Mouse (Mus musculus) limb, embryonic 14.5 days (tissue): ENCODE data around the gene Kirrel2. TPM values are rescaled to one million over a fixed set of nuclear protein-coding genes. Genes with fewer than 3 reads are reported as not detected.

Source experiments
- ATAC-seq: fragments of 200-750 bp; cut with Nextera tagmentation; 2 replicates; pipeline ENCODE4 v1.8.0; 2017; ENCODE audit warnings: low read depth, moderate number of reproducible peaks, moderate TSS enrichment; ENCODE audit not compliant: low FRiP score
- DNase-seq: peaks from one replicate; pipeline ENCODE4 v3.0.0-alpha.2; 2015; ENCODE audit warnings: low spot score
- H3K27ac ChIP-seq: fragments of 300-500 bp; sonication (generic); replicated peaks from 2 replicates; pipeline ENCODE4 v1.5.1; 2014; ENCODE audit warnings: low read depth, mild to moderate bottlenecking, low read length, moderate library complexity, mixed read lengths
- H3K27me3 ChIP-seq: fragments of 300-500 bp; sonication (generic); 2 replicates; pipeline ENCODE4 v1.6.1; 2014; ENCODE audit warnings: low read length, mixed read lengths; ENCODE audit not compliant: control insufficient read depth, insufficient read depth
- H3K36me3 ChIP-seq: fragments of 300-500 bp; sonication (generic); 2 replicates; pipeline ENCODE4 v1.6.1; 2014; ENCODE audit warnings: mild to moderate bottlenecking, low read length, moderate library complexity, mixed read lengths; ENCODE audit not compliant: control insufficient read depth, insufficient read depth
- H3K4me1 ChIP-seq: fragments of 300-500 bp; sonication (generic); 2 replicates; pipeline ENCODE4 v1.6.1; 2014; ENCODE audit warnings: antibody characterized with exemption, low read length, mixed read lengths; ENCODE audit not compliant: control insufficient read depth, insufficient read depth
- H3K4me2 ChIP-seq: fragments of 300-500 bp; sonication (generic); replicated peaks from 2 replicates; pipeline ENCODE4 v1.6.1; 2014; ENCODE audit warnings: low read depth, mild to moderate bottlenecking, low read length, moderate library complexity; ENCODE audit not compliant: severe bottlenecking
- H3K4me3 ChIP-seq: fragments of 300-500 bp; sonication (generic); replicated peaks from 2 replicates; pipeline ENCODE4 v1.5.1; 2014; ENCODE audit warnings: low read length
- H3K9ac ChIP-seq: fragments of 300-500 bp; sonication (generic); 2 replicates; pipeline ENCODE4 v1.6.1; 2014; ENCODE audit warnings: mild to moderate bottlenecking, low read depth, low read length, moderate library complexity; ENCODE audit not compliant: severe bottlenecking
- H3K9me3 ChIP-seq: fragments of 300-500 bp; sonication (generic); 2 replicates; pipeline ENCODE4 v1.6.1; 2016; ENCODE audit warnings: low read length; ENCODE audit not compliant: control insufficient read depth
- POLR2A ChIP-seq: fragments of 200-500 bp; IDR thresholded peaks from 2 replicates; pipeline ENCODE4 v1.8.0; 2012; ENCODE audit warnings: inconsistent platforms, mild to moderate bottlenecking, moderate library complexity, borderline replicate concordance; ENCODE audit not compliant: insufficient read depth, insufficient read length; ENCODE audit errors: extremely low read depth
- WGBS: fragments of 180-500 bp; shearing (Covaris S2); extraction: QIAGEN DNeasy Blood & Tissue Kit; methylation state at CpG from one replicate; pipeline ENCODE4 v1.1.7; 2014; 5-methylcytosine and 5-hydroxymethylcytosine counted together
- polyA plus RNA-seq, 2 experiments: library from polyadenylated mRNA; depleted of rRNA in 1 of 2; stranded (reverse) in 1 of 2; unstranded in 1 of 2; fragments of >200 nt; fragmentation: Nextera tagmentation in 1 of 2; extraction: Ambion mirVana in 1 of 2; gene quantifications; 2 replicates each; pipeline versions ENCODE4 v1.2.1 to v1.2.3; 2012 to 2014

Gene Kirrel2
- polyA plus RNA-seq, 2 experiments: 0.06 to 0.07 TPM

- Histone ChIP-seq H3K27ac (no peak overlapping the region), H3K9ac (no peak overlapping the region), H3K4me3 (no peak overlapping the region), H3K27me3 (no peaks in the 10 kb centered on the region), H3K36me3 (peaks cover 15% of the 10 kb centered on the region), H3K4me2 (no peak overlapping the region), H3K4me1 (peaks cover 7% of the 10 kb centered on the region; the same call in 1 of the 2 replicates), H3K9me3 (no peaks in the 10 kb centered on the region)
- 79% methylated on average over 13 of the region's 13 CpGs for WGBS
- ATAC-seq (no peak), DNase-seq (no peak)
- no peak for TF ChIP-seq POLR2A
These were observed 17.8 kb downstream of the Kirrel2 start for GRCm38 (mm10) chr7:30439734-30440133.

GRCm38 (mm10) chr7:30436879-30437278 lies 20.6 kb downstream of the Kirrel2 start:
- no peak for TF ChIP-seq POLR2A
- H3K27ac ChIP-seq: no peak overlapping the region
- ATAC-seq (no peak), DNase-seq (no peak)
- H3K9ac ChIP-seq: no peak overlapping the region; the same call in 1 of the 2 replicates
- no peaks in the 10 kb centered on the region for H3K27me3 ChIP-seq
- no peaks in the 10 kb centered on the region for H3K4me1 ChIP-seq
- H3K4me3 ChIP-seq: no peak overlapping the region
- H3K4me2 ChIP-seq: no peak overlapping the region
- no peaks in the 10 kb centered on the region for H3K9me3 ChIP-seq
- H3K36me3 ChIP-seq: peaks cover 11% of the 10 kb centered on the region
- WGBS: 16% methylated on average over 10 of the region's 10 CpGs

GRCm38 (mm10) chr7:30435156-30435555 lies 22.3 kb downstream of the Kirrel2 start:
- no peaks in the 10 kb centered on the region for H3K27me3 ChIP-seq
- WGBS: 47% methylated on average over 9 of the region's 9 CpGs
- H3K4me1 ChIP-seq: no peaks in the 10 kb centered on the region
- H3K36me3 ChIP-seq: peaks cover 11% of the 10 kb centered on the region
- TF ChIP-seq POLR2A: no peak
- no peaks in the 10 kb centered on the region for H3K9me3 ChIP-seq
- no peak overlapping the region for H3K27ac ChIP-seq
- no peak overlapping the region for H3K4me3 ChIP-seq
- DNase-seq (no peak), ATAC-seq (no peak)
- H3K4me2 ChIP-seq: no peak overlapping the region
- no peak overlapping the region for H3K9ac ChIP-seq

DNA sequence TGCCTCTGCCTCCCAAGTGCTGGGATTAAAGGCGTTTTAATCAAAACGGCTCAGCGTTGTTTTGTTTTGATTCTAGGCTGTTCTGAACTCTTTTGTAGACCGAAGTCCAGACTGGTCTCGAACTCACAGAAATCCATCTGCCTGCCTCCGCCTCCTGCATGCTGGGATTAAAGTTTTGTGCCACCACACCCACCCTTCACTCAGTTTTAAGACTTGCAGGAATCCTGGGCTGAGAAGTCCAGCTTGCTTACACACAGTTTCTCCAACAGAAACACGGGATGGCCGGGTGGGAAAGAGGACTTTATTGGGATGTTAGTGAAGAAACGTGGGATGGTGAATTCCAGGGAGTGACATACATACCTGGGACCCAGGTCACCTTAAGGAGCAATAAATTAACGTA lies 22.8 kb downstream of the Kirrel2 start:
- Histone ChIP-seq H3K4me3 (no peak overlapping the region), H3K9ac (no peak overlapping the region), H3K9me3 (no peaks in the 10 kb centered on the region), H3K27ac (no peak overlapping the region), H3K4me2 (no peak overlapping the region), H3K4me1 (no peaks in the 10 kb centered on the region), H3K36me3 (peaks cover 11% of the 10 kb centered on the region), H3K27me3 (no peaks in the 10 kb centered on the region)
- TF ChIP-seq POLR2A: no peak
- no peak for DNase-seq
- ATAC-seq: no peak
- 66% methylated on average over 10 of the region's 10 CpGs for WGBS

DNA sequence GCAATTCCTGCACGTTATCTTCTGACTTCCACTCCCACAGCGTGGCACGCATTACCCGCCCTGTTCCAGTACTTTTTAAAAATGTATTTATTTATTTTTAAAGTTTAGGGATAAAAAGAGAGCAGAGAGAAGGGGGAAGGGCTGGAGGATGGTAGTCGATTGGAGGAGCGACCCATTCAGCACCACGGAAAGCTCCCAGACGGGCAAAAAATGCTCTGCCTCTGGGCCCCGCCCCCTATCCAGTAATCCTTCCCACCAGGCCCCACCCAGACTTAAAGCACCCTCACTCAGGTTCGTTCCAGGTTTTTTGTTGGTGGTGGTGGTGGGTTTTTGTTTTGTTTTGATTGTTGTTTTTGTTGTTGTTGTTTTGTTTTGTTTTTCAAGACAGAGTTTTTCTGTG lies 23.3 kb downstream of the Kirrel2 start:
- ATAC-seq (no peak), DNase-seq (peak; percentile 73)
- no peak overlapping the region for H3K27ac ChIP-seq
- under 1% methylated on average over 10 of the region's 10 CpGs for WGBS
- H3K9me3 ChIP-seq: no peaks in the 10 kb centered on the region
- no peak overlapping the region for H3K4me2 ChIP-seq
- H3K36me3 ChIP-seq: peaks cover 11% of the 10 kb centered on the region
- no peak overlapping the region for H3K4me3 ChIP-seq
- no peak for TF ChIP-seq POLR2A
- H3K27me3 ChIP-seq: no peaks in the 10 kb centered on the region
- H3K9ac ChIP-seq: no peak overlapping the region
- no peaks in the 10 kb centered on the region for H3K4me1 ChIP-seq

- H3K36me3 ChIP-seq: peaks cover 16% of the 10 kb centered on the region
- H3K4me3 ChIP-seq: no peak overlapping the region
- no peak overlapping the region for H3K27ac ChIP-seq
- DNase-seq (peak; percentile 61), ATAC-seq (peak; percentile 59; the same call in 1 of the 2 replicates)
- TF ChIP-seq POLR2A: no peak
- H3K4me2 ChIP-seq: no peak overlapping the region
- WGBS: 15% methylated on average over 3 of the region's 3 CpGs
- no peaks in the 10 kb centered on the region for H3K4me1 ChIP-seq
- no peaks in the 10 kb centered on the region for H3K27me3 ChIP-seq
- H3K9me3 ChIP-seq: no peaks in the 10 kb centered on the region
- no peak overlapping the region for H3K9ac ChIP-seq
These were observed 25.7 kb downstream of the Kirrel2 start for GRCm38 (mm10) chr7:30431793-30432192.
